Mouse (Mus musculus) heart, embryonic 11.5 days (tissue): ENCODE measurements around the gene Htr3b. TPM values are rescaled to one million over a fixed set of nuclear protein-coding genes. Genes with fewer than 3 reads are reported as not detected.
A peak's percentile ranks its signal among the peaks of the same experiment; 100 is the strongest.

ENCODE experiments used
- ATAC-seq: fragments of 200-750 bp; cut with Nextera tagmentation; replicated peaks from 2 replicates; pipeline ENCODE4 v1.8.0; 2017; ENCODE audit warnings: moderate library complexity; ENCODE audit not compliant: insufficient number of reproducible peaks, low FRiP score, low TSS enrichment
- H3K27ac ChIP-seq: fragments of 300-500 bp; sonication (generic); 2 replicates; pipeline ENCODE4 v1.5.1; 2014; ENCODE audit warnings: mild to moderate bottlenecking, low read depth, low read length
- H3K27me3 ChIP-seq: fragments of 300-500 bp; sonication (generic); 2 replicates; pipeline ENCODE4 v1.6.1; 2014; ENCODE audit warnings: mild to moderate bottlenecking, low read length, mixed read lengths; ENCODE audit not compliant: control insufficient read depth, insufficient read depth
- H3K36me3 ChIP-seq: fragments of 300-500 bp; sonication (generic); 2 replicates; pipeline ENCODE4 v1.6.1; 2014; ENCODE audit warnings: mild to moderate bottlenecking, low read length, moderate library complexity, mixed read lengths; ENCODE audit not compliant: control insufficient read depth, insufficient read depth
- H3K4me1 ChIP-seq: fragments of 300-500 bp; sonication (generic); 2 replicates; pipeline ENCODE4 v1.6.1; 2014; ENCODE audit warnings: low read length; ENCODE audit not compliant: control insufficient read depth, insufficient read depth
- H3K4me2 ChIP-seq: fragments of 300-500 bp; sonication (generic); 2 replicates; pipeline ENCODE4 v1.6.1; 2014; ENCODE audit warnings: mild to moderate bottlenecking, moderate library complexity
- H3K4me3 ChIP-seq: fragments of 300-500 bp; sonication (generic); 2 replicates; pipeline ENCODE4 v1.5.1; 2014; ENCODE audit warnings: low read depth, low read length
- H3K9ac ChIP-seq: fragments of 300-500 bp; sonication (generic); 2 replicates; pipeline ENCODE4 v1.6.1; 2014; ENCODE audit warnings: mild to moderate bottlenecking, low read depth, low read length, moderate library complexity
- H3K9me3 ChIP-seq: fragments of 300-500 bp; sonication (generic); replicated peaks from 2 replicates; pipeline ENCODE4 v1.6.1; 2016; ENCODE audit warnings: low read length; ENCODE audit not compliant: control insufficient read depth
- WGBS: fragments of 180-500 bp; shearing (Covaris S2); extraction: QIAGEN DNeasy Blood & Tissue Kit; methylation state at CpG from one replicate; pipeline ENCODE4 v1.1.7; 2014; ENCODE audit not compliant: insufficient replicate concordance; 5-methylcytosine and 5-hydroxymethylcytosine counted together
- polyA plus RNA-seq: library from polyadenylated mRNA; unstranded; fragments of >200 nt; fragmentation: Nextera tagmentation; extraction: Ambion mirVana; gene quantifications from 2 replicates; pipeline ENCODE4 v1.2.1, GENCODE M21; 2014

The Htr3b gene
- polyA plus RNA-seq, result not detected in 2 replicates

DNA sequence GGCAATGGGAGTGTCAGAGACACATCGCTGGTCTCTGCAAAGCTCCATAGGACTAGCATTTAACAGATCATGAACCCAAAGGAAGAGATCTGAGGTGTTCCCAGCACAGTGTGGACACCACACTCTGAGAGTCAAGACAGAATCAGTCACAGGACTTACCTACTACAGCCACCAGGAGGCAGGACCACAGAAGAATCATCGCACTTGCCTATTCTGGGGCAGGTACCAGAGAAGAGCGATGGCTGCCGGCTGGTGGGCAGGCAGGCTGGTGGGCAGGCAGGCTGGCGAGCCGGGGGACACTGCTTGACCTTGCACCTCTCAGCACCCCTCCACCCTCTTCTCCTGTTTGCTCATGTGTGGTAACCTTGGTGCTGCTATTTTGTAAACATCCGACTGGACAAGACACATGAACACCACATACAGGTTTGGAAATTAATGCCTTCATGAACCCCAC, at the start of gene Htr3b:
Gene Htr3b, minus strand, starts transcription at position 404 of the 454 bp plus-strand sequence.
- WGBS, result 61% methylated on average over 7 of the region's 7 CpGs
- Histone ChIP-seq H3K36me3 (no peaks in the 10 kb centered on the region), H3K27ac (no peak within 1 kb of the TSS), H3K4me3 (no peak within 1 kb of the TSS), H3K9ac (no peak within 1 kb of the TSS), H3K4me1 (no peaks in the 10 kb centered on the region), H3K4me2 (no peak within 1 kb of the TSS), H3K27me3 (peaks cover 4% of the 10 kb centered on the region), H3K9me3 (no peaks in the 10 kb centered on the region)
- no peak for ATAC-seq

DNA sequence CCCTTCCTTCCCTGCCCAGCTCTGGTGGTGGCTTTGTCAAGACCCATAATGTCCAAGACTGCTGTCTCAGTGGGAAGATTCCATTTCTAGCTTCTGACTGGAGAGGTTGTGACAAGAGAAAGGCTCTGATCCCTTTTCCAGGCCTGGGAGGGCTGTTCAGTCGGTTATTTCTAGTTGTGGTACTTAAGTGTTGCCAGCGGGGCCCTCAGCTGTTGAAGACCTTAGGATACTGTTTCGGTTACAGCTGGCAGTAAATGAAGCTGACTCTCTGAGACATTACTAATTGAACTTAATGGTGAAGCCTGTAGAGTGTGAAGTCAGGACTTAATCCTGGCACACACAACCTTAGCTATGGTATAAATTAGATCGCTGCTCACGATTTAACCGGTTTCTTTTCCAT, 34.5 kb upstream of the Htr3b start:
- no peak overlapping the region for H3K4me2 ChIP-seq
- no peaks in the 10 kb centered on the region for H3K27me3 ChIP-seq
- H3K36me3 ChIP-seq, result peaks cover 9% of the 10 kb centered on the region; the same call in 1 of the 2 replicates
- H3K9me3 ChIP-seq, result no peaks in the 10 kb centered on the region
- WGBS, result 75% methylated on average over 6 of the region's 6 CpGs
- H3K27ac ChIP-seq, result peak overlapping the region; percentile 54
- no peaks in the 10 kb centered on the region for H3K4me1 ChIP-seq
- no peak overlapping the region for H3K9ac ChIP-seq
- no peak overlapping the region for H3K4me3 ChIP-seq
- no peak for ATAC-seq

DNA sequence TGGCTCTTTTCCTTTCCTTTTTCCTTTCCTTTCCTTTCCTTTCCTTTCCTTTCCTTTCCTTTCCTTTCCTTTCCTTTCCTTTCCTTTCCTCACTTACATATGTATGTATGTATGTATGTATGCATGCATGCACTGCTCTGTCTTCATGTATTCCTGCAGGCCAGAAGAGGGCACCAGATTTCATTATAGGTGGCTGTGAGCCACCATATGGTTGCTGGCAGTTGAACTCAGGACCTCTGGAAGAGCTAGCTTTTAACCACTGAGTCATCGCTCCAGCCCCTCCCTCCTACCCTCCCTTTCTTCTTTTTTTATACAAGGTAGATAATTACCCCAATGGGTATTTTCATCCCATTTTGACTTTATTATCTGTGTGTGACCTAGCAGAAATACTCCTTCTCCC, 30.9 kb upstream of the Htr3b start:
- ATAC-seq, result no peak
- 89% methylated on average over 1 of the region's 1 CpGs for WGBS
- H3K27me3 ChIP-seq, result no peaks in the 10 kb centered on the region
- H3K9ac ChIP-seq, result no peak overlapping the region
- no peaks in the 10 kb centered on the region for H3K4me1 ChIP-seq
- H3K4me2 ChIP-seq, result no peak overlapping the region
- no peaks in the 10 kb centered on the region for H3K9me3 ChIP-seq
- H3K4me3 ChIP-seq, result no peak overlapping the region
- H3K36me3 ChIP-seq, result 0 out of 2 replicates have a peak, but pooled peaks cover 6% of the 10 kb centered on the region
- H3K27ac ChIP-seq, result no peak overlapping the region

DNA sequence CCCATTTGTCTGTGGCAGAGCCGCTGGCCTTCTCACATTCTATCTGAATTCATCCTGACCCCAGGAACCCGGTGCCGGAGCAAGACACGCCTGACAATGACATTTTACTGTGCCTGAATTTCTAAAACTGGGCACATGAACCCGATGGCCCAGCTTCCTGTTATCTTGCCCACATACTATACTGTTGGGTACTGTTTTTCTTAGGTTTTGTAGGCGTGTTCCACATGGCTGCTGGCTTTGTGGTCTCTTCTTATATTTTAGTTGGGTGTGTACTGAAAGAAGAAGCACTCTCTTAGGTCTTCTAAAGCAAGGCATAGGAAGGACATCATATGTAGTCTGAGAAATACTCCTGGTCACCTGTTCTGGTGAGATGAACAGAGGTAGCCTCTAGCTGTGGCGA, 30.0 kb upstream of the Htr3b start:
- WGBS, result 85% methylated on average over 7 of the region's 7 CpGs
- H3K4me1 ChIP-seq, result peaks cover 5% of the 10 kb centered on the region
- no peak overlapping the region for H3K4me3 ChIP-seq
- 0 out of 2 replicates have a peak, but pooled peaks cover 6% of the 10 kb centered on the region for H3K36me3 ChIP-seq
- no peaks in the 10 kb centered on the region for H3K9me3 ChIP-seq
- H3K27me3 ChIP-seq, result no peaks in the 10 kb centered on the region
- H3K9ac ChIP-seq, result no peak overlapping the region
- no peak overlapping the region for H3K27ac ChIP-seq
- ATAC-seq, result no peak
- H3K4me2 ChIP-seq, result no peak overlapping the region

DNA sequence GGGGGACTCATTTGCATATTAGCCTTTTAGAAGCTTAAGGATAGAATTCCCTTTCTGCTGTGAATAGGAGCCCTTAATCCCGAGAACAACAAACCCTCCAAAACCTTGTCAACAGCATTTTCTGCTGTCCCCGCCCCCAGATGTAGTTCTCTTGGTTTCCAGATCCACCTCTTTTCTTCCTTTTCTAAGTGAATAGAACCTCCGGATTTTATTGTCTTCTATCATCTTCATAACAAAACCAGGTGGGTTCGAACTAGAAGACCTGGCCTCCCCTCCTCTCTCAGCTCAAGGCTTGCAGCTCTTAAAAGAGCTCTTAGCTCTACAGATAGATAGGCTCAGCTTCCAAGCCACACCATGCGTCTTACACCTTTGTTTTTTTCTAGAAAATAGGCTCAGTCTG, 26.9 kb upstream of the Htr3b start:
- peaks cover 19% of the 10 kb centered on the region for H3K4me1 ChIP-seq

DNA sequence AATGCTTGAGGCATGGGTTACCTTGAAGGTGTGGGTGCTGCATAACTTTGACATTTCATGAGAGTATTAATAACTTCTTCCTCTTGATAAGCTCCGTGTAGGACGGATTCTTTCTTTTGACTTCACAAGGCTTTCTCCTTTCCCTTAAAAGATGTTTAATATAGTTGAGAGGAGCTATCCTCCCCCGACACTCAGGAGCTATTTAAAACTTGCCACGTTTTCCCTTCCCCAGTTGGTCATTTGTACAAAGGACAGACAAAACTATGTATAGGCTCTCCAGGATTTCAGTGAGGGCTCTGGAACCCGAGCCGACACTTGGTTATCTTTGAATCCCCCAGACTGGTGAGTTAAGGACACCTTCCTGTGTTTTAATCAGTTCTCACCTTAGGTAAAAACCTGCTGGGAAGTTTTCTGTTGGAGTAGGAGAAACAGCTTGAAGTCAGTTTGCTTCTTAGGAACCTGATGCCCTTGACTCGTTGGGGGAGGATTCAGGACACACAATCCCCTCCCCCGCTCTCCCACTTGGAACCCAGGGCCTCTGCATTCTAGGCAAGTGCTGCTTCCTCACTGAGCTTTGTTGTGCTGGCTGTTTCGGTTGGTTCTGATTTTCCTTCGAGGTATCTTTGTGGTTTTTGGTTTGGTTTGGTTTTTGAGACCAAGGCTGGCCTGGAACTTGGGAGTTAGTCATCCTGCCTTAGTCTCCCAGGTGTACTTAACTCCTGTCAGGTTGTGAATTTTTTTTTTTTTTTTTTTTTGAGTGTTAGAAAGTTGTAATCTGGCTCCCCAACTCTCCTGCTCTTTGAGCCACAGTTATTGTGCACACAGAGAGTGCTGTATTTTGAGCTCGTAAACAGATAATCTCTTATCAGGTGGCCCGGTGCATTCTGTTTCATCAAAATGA, 22.7 kb upstream of the Htr3b start:
- peak overlapping the region; percentile 52 for H3K9ac ChIP-seq
- peak overlapping the region; percentile 72 for H3K4me2 ChIP-seq
- H3K27me3 ChIP-seq, result no peaks in the 10 kb centered on the region
- peak overlapping the region; percentile 93 for H3K27ac ChIP-seq
- WGBS, result 12% methylated on average over 12 of the region's 12 CpGs
- H3K9me3 ChIP-seq, result no peaks in the 10 kb centered on the region
- peak overlapping the region; percentile 75 for H3K4me3 ChIP-seq
- ATAC-seq, result no peak
- H3K36me3 ChIP-seq, result no peaks in the 10 kb centered on the region
- peaks cover 22% of the 10 kb centered on the region for H3K4me1 ChIP-seq

More for the DNA sequence above, 26.9 kb upstream of the Htr3b start:
- Histone ChIP-seq H3K27me3 (no peaks in the 10 kb centered on the region), H3K36me3 (0 out of 2 replicates have a peak, but pooled peaks cover 6% of the 10 kb centered on the region), H3K4me2 (no peak overlapping the region), H3K9me3 (no peaks in the 10 kb centered on the region), H3K27ac (no peak overlapping the region), H3K4me3 (no peak overlapping the region), H3K9ac (no peak overlapping the region)
- 71% methylated on average over 5 of the region's 5 CpGs for WGBS
- ATAC-seq, result no peak

DNA sequence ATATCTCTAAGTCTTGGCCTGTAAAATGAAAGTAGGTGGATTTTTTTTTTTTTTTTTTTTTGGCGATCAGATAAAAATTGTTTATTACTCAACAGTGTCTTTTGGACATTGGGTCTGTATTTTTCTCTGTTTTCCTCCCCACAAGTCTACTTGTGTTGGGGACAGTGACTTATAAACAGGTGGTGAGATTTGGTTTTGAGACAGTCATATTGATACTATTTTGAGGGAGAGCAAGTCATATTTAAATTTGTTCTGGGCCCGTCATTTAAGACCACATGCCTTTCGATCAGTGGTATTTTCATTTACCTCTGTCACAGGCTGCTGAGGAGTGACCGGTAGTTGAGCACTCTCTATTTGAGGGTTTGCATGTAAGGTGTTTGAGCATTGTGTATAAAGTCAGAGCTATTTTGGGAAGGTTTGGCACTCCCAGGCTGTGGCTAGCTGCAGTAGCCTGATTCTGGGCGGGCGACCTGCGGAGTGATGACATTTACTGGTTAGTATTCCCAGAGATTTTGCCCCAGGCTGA, 21.9 kb upstream of the Htr3b start:
- WGBS, result 12% methylated on average over 7 of the region's 7 CpGs
- Histone ChIP-seq H3K4me1 (peaks cover 22% of the 10 kb centered on the region), H3K9me3 (no peaks in the 10 kb centered on the region), H3K9ac (peak overlapping the region; percentile 52; the same call in 1 of the 2 replicates), H3K36me3 (no peaks in the 10 kb centered on the region), H3K27ac (peak overlapping the region; percentile 93), H3K27me3 (no peaks in the 10 kb centered on the region), H3K4me3 (peak overlapping the region; percentile 75), H3K4me2 (peak overlapping the region; percentile 72)
- ATAC-seq, result no peak

DNA sequence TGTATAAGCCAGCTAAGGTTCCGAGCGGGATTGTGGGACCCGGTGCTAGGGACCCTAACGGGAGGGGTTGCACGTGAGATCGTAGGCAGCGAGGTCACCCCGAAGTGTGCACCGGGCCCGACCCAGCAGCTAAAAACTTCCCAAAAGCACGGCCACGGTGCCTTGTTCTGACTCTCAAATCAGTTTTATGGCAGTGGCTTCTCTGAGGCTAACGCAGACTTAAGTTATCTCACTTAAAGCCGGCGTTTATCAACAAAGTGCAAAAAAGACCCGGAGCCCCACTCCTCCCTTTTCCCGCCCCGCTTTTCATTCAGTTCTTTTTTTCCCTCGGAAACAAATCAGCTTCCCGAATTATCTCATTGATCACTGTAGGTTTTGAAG, 20.9 kb upstream of the Htr3b start:
- no peak for ATAC-seq
- under 1% methylated on average over 20 of the region's 20 CpGs for WGBS
- Histone ChIP-seq H3K4me3 (peak overlapping the region; percentile 75), H3K9ac (peak overlapping the region; percentile 91), H3K4me2 (peak overlapping the region; percentile 72), H3K27ac (peak overlapping the region; percentile 93), H3K9me3 (no peaks in the 10 kb centered on the region), H3K4me1 (peaks cover 26% of the 10 kb centered on the region), H3K36me3 (no peaks in the 10 kb centered on the region), H3K27me3 (no peaks in the 10 kb centered on the region)
